Mouse (Mus musculus) spleen, postnatal 36 days (tissue): ENCODE data around the gene Olfr827.

ENCODE experiments used
- DNase-seq, 2 experiments: peaks; one replicate each; pipeline ENCODE4 v3.0.0; 2022; ENCODE audit warnings: low spot score in 2 of 2, mixed read lengths in 1 of 2

Gene Olfr827

DNA sequence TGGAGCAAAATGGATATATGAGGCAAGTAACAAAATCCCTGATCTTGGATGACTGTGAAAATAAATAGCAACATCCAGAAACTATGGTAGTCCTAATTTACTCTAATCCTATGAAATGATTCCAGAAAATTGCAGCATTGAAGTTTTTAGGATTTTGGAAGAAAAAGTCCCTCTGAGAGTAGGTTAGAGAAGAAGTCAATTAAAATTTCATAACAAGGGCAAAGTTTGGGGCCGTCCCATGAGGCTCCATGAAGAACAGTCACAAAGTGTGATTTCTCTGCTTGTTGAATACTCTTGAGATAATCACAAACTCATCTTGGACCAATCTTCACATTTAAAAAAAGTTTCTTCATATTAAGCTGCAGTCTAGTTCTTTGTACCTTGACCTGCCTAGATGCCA, at the start of gene Olfr827:
Gene Olfr827, minus strand, starts transcription at position 101 of the 400 bp plus-strand sequence.
- DNase-seq: no peak

- DNase-seq: no peak
Measured at GRCm38 (mm10) chr10:130263203-130263602, 49.0 kb upstream of the Olfr827 start.

DNA sequence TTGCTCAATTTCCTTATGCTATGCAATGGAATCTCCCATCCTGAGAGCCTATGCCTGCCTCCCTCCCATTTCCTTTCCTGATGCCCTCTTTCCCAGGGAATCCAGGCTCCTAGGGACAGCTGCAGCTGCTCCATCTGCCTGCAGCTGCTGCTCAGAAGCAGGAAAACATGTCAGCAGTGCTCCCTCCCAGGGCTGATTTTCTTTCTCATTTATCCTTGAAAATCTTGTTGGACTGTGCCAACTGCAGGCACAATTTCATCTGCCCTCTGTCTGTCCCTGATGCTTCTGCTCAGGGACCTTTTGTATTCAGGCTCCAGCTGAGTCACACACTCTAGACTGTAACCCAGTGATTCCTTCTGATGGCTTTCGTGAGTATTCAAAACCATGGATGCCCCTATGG, 45.3 kb upstream of the Olfr827 start:
- no peak for DNase-seq

DNA sequence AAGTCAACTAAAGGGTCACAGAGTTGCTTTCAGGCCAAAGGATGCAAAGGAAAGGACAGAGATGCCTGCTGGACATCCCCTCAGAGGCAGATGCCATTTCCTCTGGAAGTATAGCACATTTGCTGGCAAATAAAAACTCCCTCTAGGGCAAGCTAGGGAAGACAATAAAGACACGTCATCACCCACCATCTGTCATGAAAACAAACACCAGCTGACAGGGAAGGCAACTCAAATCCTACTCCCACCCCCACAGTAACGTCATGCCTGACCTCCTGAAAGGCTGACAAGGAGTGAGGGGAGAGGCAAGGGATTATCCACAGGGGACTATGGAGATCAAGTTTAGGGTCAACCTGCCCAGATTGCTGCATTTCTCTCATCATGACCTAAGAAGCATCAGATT, 30.1 kb upstream of the Olfr827 start:
- no peak for DNase-seq

GRCm38 (mm10) chr10:130238318-130239209, 24.4 kb upstream of the Olfr827 start:
- no peak for DNase-seq

- DNase-seq: no peak
Measured at GRCm38 (mm10) chr10:130234576-130234975, 20.4 kb upstream of the Olfr827 start.

DNA sequence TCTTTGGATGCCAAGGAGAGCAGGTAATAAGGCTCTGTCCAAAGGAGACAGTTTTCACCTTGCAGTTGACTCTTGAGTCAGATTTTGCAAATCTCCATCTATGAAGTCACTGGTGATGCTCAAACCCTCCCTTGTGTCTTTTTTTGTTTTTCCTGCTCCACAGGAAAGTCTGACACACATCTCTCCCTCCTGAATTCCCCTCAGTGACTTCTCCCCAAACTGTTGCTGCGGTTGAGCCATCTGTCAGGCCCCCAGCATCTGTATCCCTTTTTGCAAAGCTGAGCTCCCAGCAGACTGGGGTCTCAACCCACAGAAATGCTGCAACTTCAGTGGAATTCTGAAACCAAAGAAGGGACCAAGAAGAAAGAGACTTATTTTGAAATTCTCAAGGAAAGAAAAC, 17.9 kb upstream of the Olfr827 start:
- no peak for DNase-seq

DNA sequence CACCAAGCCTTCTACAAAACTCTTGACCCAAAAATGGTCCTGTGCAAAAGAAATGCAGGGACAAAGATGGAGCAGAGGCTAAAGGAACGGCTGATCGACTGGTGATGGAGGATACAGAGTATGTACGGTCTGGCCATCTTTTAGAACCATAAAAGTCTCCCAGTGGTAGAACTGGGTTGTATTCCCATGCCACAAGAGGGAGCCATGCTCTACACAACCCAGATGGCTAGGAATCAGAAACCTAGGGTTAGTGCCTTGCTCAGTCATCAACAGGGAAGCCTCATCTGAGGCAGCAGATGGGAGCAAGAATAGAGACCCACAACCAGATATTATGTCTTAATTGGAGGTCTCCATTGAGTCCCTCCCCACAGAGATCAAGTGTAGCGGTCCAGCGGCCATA, 15.4 kb upstream of the Olfr827 start:
- no peak for DNase-seq

DNA sequence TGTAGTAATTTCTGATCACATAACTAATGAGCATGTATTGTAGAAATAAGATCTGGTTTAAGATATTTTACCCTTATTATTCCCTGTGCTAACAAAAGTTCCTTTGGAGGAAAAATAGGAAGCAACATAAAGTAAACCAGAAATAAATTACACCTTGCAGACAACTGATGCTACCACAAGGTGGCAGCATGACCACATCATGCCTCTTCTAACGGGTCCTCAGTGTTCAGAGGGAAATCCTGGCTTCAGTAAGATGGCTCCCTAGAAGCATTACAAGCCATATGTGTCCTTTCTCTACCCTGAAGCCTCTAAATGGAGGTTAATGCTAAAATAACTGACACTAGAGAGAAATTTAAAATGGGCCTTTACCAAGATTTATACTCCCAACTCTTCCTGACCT, 14.0 kb upstream of the Olfr827 start:
- peak; percentile 5 to 14 for DNase-seq

GRCm38 (mm10) chr10:130225034-130225433, 10.8 kb upstream of the Olfr827 start:
- DNase-seq: no peak

DNA sequence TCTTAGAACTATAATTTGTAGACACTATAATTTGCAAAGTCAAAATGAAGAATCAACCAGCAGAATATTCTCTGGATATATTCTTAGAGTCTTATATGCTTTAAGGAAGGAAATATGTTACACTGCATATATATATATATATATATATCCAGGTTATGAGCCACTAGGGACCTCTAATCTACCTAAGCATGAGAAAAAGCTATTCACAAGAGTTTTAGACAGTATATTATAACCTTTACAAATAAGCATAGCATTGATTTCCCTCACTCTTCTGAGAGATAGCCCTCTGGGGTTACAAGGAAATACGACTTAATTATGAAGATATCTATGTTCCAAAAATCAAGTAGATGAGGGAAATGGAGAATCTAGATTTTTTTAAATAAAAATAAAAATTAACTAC, 30.1 kb downstream of the Olfr827 start, which contains the start of gene Olfr826:
Gene Olfr826, minus strand, starts transcription at position 101 of the 400 bp plus-strand sequence.
- DNase-seq: no peak

DNA sequence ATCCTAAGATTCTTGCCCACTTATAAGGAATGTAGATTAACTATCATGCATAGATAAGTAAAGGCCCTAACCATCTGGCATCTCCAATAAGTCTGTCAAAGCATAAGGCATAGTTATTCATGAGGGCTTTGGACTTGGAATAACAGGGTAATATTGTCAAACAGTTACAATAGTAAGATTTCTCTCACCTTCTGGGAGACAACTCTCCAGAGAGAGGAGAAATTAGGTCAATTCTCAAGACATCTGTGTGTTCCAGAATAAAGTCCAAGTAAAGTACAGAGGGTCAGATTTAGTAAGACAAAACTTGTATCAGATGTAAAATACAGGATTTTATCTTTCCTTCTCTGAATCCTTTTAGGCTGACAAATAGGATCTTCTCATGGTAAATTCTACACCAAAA, 47.5 kb downstream of the Olfr827 start, which contains the start of gene Olfr825:
Gene Olfr825, minus strand, starts transcription at position 101 of the 400 bp plus-strand sequence.
- DNase-seq: no peak

- DNase-seq: no peak
Measured at GRCm38 (mm10) chr10:130165196-130165595, 49.0 kb downstream of the Olfr827 start.
